Comparison of ENCODE assay signal across 8 mouse cellular contexts in genomic region chr5:112325546-112326445, GRCm38 (mm10). TPM values are rescaled to one million over a fixed set of nuclear protein-coding genes. Genes with fewer than 3 reads are reported as not detected.
A peak's percentile ranks its signal among the peaks of the same experiment; 100 is the strongest.
DNase-seq lines count a peak whose midpoint lies in the region; ATAC-seq lines count a peak whose summit lies in the region.

Gene Tfip11 (plus strand): TSS chr5:112326358.

- ATAC-seq in megakaryocyte progenitor cell, adult 5-6 weeks (replicated peaks; ENCODE audit: poor library complexity): peak; percentile 84

- DNase-seq in adipocyte (ENCODE audit: low spot score): peak; percentile 95
- DNase-seq in embryo, embryonic 10 days (ENCODE audit: low spot score): peak; percentile 98
- DNase-seq in gastrocnemius, postnatal 10 days: peak; percentile 96
- DNase-seq in induced T-regulatory cell, adult 2 months (ENCODE audit: low read depth): peak; percentile 96
- DNase-seq in left cerebral cortex, adult 9 months (ENCODE audit: low spot score in 2 of 2): peak; percentile 90 to 96
- DNase-seq in right cerebral cortex, postnatal 14 days: peak; percentile 98
- DNase-seq in urinary bladder, postnatal 36 days (ENCODE audit: low spot score in 2 of 2): peak; percentile 95 to 96

RNA-seq across cellular contexts. Expression of gene Tfip11, which starts in this region (rescaled TPM):
- total RNA-seq in gastrocnemius, postnatal 10 days (2021): 10 to 100 TPM; 14.8 to 15.9 TPM
- total RNA-seq in megakaryocyte progenitor cell, adult 5-6 weeks (2015): 12.9 and 16.2 TPM in 2 replicates
- 12.9 and 20.1 TPM in 2 replicates for total RNA-seq in megakaryocyte progenitor cell, adult 5-6 weeks (2017)

Comparison
In these comparisons a context has a peak if more than half of its experiments do, and no peak if none do; other contexts are left out.
1. Peak in every context shown above with its lines: DNase-seq and ATAC-seq.